Mouse (Mus musculus): ENCODE results near the gene Oas3.
"Not testable (repeated sequence)": the region's sequence is repeated elsewhere in the genome, so short reads cannot be mapped to it uniquely, and the experiment has no call there.

Oas3 gene

DNA sequence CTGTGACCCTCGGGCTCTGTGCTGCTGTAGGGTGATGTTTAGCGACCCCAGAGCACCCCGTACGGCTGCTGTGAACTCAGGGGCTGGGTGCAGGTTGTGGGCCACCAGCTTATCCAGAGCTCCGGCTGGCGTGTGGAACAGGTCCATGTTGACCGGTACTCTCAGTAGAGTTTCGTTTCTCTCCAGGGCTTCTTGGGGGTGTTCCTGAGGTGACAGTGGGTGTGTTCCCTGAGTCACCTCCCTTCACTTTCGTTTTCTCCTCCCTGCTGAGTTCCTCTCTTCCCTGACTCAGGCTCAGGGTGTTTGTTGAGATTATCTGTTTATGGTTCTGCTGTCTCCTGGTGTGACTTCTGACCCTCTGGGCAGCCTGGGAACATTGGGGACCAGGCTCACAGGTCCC is at the start of gene Oas3:
Oas3 (minus strand) TSS at position 184 of the 400 bp plus-strand sequence.
- DNase-seq (ENCODE audit: low spot score), result no peak

DNA sequence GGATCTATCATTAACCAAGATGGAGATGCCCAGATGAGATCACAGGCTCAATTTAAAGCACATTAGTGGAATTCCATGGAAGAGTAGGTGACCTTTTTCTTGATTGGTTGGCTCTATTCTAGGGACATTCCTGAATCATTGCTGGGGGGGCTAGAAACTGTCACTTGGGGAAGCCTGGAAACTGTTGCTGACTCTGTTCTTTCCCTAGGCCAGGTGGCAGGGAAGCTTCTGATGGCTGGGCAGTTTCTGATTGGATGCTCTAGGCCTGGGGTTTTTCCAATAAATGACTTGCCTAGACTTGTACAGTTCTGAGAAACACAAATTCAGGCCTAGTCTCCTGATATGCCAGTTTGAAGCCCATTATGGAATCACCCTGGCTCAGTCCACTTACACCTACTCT is 41.5 kb upstream of the Oas3 start:
- no peak for DNase-seq (ENCODE audit: low spot score)

DNA sequence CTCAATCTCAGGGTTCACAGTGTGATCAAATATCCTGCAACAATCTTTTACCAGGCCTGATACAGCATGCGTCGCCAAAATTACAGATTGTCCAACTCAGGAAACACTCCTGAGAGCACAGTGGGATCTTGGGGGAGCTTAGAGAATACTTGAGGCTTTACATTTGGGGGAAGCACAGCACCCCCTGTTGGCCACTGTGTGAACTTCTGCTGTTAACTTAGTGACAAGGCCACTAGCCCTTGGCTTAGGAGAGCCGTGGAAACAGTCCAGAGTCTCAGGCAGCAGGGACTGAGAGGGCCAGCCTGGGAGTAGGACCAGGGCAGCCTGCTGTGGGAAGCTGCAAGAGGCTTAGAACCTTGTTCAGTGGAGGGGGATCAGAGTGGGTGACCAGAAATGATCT is 38.5 kb upstream of the Oas3 start:
- DNase-seq (ENCODE audit: low spot score), result peak; percentile 32

GRCm38 (mm10) chr5:120813023-120813422 is 35.6 kb upstream of the Oas3 start:
- no peak for DNase-seq (ENCODE audit: low spot score)

- DNase-seq (ENCODE audit: low spot score), result peak; percentile 92
Observed at GRCm38 (mm10) chr5:120811951-120812819, 34.7 kb upstream of the Oas3 start, which contains the start of gene Oas1c. Oas1c (minus strand) TSS chr5:120812514.

DNA sequence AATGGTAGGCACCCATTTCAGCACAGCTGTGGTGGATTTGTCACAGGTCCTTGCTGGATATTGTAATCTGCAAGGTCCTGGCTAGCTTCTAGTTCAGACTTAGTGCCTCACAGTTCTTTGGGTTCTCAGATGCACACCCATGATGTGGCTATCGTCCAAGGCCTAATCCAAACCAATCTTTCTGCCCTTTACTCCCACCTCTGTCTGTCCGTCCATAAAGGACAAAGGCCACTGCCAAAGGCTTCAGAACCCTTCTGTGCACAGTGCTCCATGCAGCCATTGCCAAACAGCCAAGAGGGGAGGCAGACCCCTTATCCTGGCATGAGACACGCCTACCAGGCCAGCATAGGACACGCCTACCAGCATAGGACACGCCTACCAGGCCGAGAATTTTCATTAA is 31.7 kb upstream of the Oas3 start:
- no peak for DNase-seq (ENCODE audit: low spot score)

GRCm38 (mm10) chr5:120806458-120806857 is 29.0 kb upstream of the Oas3 start:
- peak; percentile 73 for DNase-seq (ENCODE audit: low spot score)

GRCm38 (mm10) chr5:120803596-120803995 is 26.1 kb upstream of the Oas3 start:
- DNase-seq (ENCODE audit: low spot score), result no peak

GRCm38 (mm10) chr5:120798943-120799342 is 21.5 kb upstream of the Oas3 start:
- DNase-seq (ENCODE audit: low spot score), result not testable (repeated sequence)

- not testable (repeated sequence) for DNase-seq (ENCODE audit: low spot score)
Observed at GRCm38 (mm10) chr5:120798147-120798546, 20.7 kb upstream of the Oas3 start.

- not testable (repeated sequence) for DNase-seq (ENCODE audit: low spot score)
Observed at GRCm38 (mm10) chr5:120795480-120796034, 18.1 kb upstream of the Oas3 start, which contains the start of gene Oas1e. Oas1e (minus strand) TSS chr5:120795530.

DNA sequence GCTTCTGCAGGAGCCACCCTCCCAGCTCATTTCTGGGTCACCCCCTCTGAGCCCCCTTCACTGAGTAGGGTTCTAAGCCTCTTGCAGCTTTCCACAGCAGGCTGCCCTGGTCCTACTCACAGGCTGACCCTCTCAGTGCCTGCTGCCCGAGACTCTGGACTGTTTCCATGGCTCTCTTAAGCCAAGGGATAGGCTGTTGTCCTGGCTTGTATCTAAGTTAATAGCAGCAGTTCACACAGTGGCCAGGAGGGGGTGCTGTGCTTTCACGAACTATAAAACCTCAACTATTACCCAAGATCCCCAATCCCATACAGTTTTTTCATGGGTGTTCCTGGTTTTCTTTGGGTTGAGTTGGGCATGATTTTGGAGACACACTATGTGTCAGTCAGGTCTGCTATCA is 15.6 kb upstream of the Oas3 start:
- peak; percentile 67 for DNase-seq (ENCODE audit: low spot score)

GRCm38 (mm10) chr5:120787042-120787441 is 9.6 kb upstream of the Oas3 start:
- DNase-seq (ENCODE audit: low spot score), result no peak

DNA sequence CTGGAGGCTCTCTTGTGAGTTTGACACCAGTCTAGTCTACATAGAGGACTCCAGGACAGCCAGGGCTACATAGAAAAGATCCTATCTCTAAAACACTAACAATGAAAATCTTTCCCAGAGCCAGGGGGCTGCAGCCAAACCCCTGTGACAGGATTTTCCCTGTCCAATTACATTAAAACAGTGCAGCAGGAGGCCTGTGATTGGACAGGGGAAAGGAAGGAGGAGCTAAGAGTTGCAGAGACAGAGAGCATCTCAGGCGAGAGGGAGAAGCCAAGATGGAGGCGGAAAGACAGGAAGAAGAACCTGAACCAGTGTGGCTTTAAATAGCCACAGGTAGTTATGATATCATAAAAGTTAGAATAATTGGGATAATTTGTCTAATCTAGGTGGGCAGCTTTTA is 5.0 kb upstream of the Oas3 start:
- DNase-seq (ENCODE audit: low spot score), result no peak

DNA sequence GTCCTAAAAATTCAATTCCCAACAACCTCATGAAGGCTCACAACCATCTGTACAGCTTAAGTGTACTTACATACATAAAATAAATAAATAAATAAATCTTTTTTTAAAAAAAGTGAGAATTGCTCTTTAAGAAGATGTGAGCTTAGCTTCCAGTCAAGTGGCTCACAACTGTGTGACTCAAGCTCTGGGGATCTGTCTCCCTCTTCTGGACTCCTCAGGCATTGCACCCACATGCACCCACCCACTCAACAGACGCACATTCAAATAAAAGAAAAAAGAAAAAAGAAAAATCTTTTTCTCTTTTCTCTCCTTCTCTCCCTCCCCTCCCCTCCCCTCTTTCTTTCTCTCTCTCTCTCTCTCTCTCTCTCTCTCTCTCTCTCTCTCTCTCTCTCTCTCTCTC is 4.2 kb upstream of the Oas3 start:
- DNase-seq (ENCODE audit: low spot score), result no peak

DNA sequence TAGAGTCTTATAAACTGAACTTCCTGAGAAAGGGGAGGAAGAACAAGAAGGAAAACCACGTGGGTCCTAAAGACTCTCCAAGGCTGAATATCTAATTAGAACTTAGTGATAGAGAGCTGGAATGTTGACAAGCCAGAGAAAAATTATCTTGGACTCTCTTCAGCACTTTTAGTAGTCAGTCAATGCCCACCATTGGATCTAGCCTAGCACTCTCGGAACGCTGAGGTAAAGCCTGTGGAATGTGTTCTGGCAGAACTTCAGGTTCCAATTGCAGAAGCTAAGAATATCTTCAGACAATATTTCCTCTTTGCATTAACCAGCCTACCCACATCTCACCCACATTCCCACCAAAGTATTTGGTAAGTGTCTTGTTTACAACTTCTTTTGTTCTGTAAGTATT is 2.5 kb upstream of the Oas3 start:
- no peak for DNase-seq (ENCODE audit: low spot score)

- no peak for DNase-seq (ENCODE audit: low spot score)
Observed at GRCm38 (mm10) chr5:120778941-120779340, 1.5 kb upstream of the Oas3 start.

DNA sequence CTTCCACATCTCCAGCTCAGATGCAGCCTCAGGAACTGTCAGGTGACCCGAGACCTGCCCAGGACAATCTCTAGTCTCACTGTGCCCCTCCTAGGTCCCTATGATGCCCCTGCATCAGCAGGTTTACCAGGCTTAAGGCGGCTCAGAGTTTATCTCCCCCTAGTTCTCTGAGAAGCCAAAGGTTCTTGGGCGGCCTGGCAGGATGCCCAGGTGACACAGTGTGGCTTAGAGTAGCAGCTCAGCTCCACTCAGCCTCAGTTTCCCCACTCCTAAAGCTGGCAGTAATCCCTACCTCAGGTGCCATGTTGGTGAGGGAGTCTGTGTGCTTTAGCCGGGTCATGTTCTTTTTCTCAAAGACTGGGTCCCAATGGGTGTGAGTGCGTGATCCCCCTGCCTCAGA is 660 bp downstream of the Oas3 start:
- DNase-seq (ENCODE audit: low spot score), result no peak

DNA sequence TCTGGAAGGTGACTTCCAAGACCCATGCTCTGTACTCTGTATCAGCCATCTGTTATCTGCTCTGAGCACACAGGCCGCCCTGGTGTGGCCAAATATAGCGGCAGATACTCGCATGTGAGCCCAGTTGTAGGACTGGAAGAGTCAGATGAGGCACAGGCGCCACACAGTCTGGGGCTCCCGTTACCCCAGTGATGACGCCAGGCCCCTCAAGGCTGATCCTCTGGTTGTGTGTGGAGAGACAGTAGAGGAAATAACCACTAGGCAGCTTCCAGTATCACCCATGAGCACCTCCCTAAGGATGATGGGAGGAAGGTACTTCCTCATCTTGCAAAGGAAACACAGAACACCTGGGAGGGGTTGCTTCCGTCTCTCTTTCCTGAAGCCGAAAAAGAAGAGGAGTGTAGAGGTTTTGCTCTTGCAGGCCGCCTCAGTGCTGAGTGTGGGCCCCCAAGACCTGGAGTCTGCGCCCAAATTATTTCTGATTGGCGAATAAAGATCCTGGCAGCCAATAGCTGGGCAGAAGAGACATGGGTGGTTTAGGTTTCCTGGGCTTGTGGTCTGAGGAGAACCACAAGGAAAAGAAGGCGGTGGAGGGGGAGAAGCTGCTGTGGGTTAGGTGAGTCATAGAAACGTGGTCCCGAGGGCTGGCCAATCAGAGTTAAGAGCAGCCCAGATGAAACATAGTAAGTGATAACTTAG is 2.0 kb downstream of the Oas3 start:
- no peak for DNase-seq (ENCODE audit: low spot score)

GRCm38 (mm10) chr5:120769396-120769795 is 8.1 kb downstream of the Oas3 start:
- DNase-seq (ENCODE audit: low spot score), result no peak

DNA sequence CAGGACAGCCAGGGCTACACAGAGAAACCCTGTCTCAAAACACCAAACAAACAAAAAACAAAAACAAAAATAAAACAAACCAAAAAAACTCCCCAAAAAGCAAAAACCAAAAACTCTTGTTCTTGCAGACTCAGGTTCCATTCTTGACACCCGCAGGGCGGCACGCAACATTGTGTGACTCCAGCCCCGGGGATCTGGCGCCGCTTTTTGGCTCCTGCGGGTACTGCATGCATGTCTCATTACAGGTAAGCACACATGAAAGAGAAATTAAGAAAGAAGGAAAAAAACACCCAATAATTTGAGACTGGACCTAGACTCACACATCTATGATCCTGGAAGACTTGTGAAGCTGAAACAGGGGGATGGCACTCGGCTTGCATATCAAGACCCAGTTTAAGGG is 12.5 kb downstream of the Oas3 start:
- DNase-seq (ENCODE audit: low spot score), result no peak

DNA sequence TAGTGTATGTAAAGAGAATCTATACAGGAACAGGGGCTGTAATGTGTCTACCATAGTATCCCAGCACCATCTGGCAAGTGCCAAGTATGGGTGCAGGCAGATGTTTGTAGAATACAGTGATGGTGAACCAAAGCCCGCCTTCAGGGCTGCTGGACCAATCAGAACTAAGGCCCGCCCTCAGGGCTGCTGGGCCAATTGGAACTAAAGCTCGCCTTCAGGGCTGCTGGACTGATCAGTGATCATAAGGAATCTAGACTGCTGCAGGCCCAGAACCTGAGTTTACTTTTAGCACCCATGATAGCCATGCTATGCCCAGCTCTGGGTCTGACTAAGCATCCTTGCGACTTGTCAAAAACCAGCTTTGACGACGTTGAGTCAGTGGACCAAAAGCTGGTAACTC is 15.6 kb downstream of the Oas3 start:
- DNase-seq (ENCODE audit: low spot score), result peak; percentile 47

DNA sequence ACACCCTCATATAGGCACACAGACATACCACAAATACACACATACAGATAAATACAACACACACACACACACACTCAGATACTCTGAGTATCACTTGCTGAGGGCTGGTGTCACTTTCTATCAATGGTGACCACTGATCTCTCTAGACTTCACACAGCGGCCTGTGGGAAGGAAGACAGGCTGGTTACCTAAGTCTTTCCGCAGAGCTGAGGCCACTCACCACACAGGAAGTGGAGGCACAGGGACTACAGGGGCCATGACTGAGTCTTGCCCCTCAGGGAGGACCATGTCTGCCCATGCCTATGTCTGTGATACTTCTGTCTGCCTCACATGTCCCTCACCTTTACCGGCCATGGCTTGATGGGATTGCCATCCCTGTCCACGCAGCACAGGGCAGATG is 23.2 kb downstream of the Oas3 start:
- DNase-seq (ENCODE audit: low spot score), result no peak
